Comparison of ENCODE assay signal across 20 mouse cellular contexts in genomic region chr9:74793394-74793793, GRCm38 (mm10).
DNase-seq lines count a peak whose midpoint lies in the region; ATAC-seq and TF ChIP-seq lines count a peak whose summit lies in the region.
"Had no signal": no experiment of that assay in that cellular context is flagged by ENCODE, and none has a peak within 500 bp of the region (broad histone marks: within the 10 kb centered on the region; RNA-seq: fewer than 3 reads in every experiment).

No protein-coding gene starts in this region.

- DNase-seq in embryonic facial prominence, embryonic 11.5 days (ENCODE audit: low spot score), result no peak
- no peak for DNase-seq in embryonic facial prominence, embryonic 10.5 days (ENCODE audit: low spot score)
- DNase-seq in liver, embryonic 14.5 days (ENCODE audit: low read depth in 3 of 3, low spot score in 3 of 3), result no peak
- DNase-seq in liver, result no peak
- DNase-seq in spleen, adult 18-20 months, result no peak
- DNase-seq: cerebellum, adult 18-20 months; cerebellum, adult 9-11 months; cerebellum, postnatal 36 days; gastrocnemius, postnatal 36 days; heart, adult 18-20 months; heart, postnatal 14 days had no signal

- ATAC-seq in embryonic facial prominence, embryonic 11.5 days (replicated peaks; ENCODE audit: insufficient number of reproducible peaks, low FRiP score, low TSS enrichment, low read depth), result 0 out of 2 replicates have a peak, but pooled peaks have one; percentile 18
- peak; percentile 18; the same call in 1 of the 2 replicates for ATAC-seq in liver, embryonic 14.5 days (ENCODE audit: insufficient read depth)
- peak; percentile 73 for ATAC-seq in liver, embryonic 16.5 days (ENCODE audit: low read depth)
- ATAC-seq: forebrain, embryonic 15.5 days; hindbrain, postnatal 0 days had no signal

- no peaks in the 10 kb centered on the region for H3K36me3 ChIP-seq in embryonic facial prominence, embryonic 11.5 days (replicated peaks; ENCODE audit: control insufficient read depth, insufficient read depth, low read depth, low read length)
- no peaks in the 10 kb centered on the region for H3K36me3 ChIP-seq in embryonic facial prominence, embryonic 10.5 days (replicated peaks)
- no peaks in the 10 kb centered on the region for H3K36me3 ChIP-seq in liver, embryonic 14.5 days (replicated peaks; ENCODE audit: control insufficient read depth, insufficient read depth, low read depth)
- no peaks in the 10 kb centered on the region for H3K36me3 ChIP-seq in liver, embryonic 16.5 days (ENCODE audit: control insufficient read depth, insufficient read depth)
- H3K36me3 ChIP-seq: embryonic facial prominence, embryonic 15.5 days; forebrain, embryonic 10.5 days; forebrain, embryonic 15.5 days; heart, embryonic 15.5 days; hindbrain, embryonic 13.5 days had no signal

- H3K4me3 ChIP-seq in embryonic facial prominence, embryonic 11.5 days (ENCODE audit: low read depth, low read length), result no peak overlapping the region
- no peak overlapping the region for H3K4me3 ChIP-seq in embryonic facial prominence, embryonic 10.5 days
- no peak overlapping the region for H3K4me3 ChIP-seq in liver, embryonic 14.5 days (ENCODE audit: insufficient read depth in 1 of 2, low read depth in 2 of 2, low read length in 2 of 2)
- no peak overlapping the region for H3K4me3 ChIP-seq in liver, embryonic 16.5 days (ENCODE audit: low read depth, low read length)
- H3K4me3 ChIP-seq: embryonic facial prominence, embryonic 15.5 days; erythroblast, embryonic 14.5 days; forebrain, embryonic 10.5 days; forebrain, embryonic 15.5 days; heart, embryonic 15.5 days; hindbrain, embryonic 13.5 days had no signal

- no peak for TF ChIP-seq CTCF in liver, embryonic 14.5 days (IDR thresholded peaks at IDR 0.05; ENCODE audit: low read depth)

- no peaks in the 10 kb centered on the region for H3K27me3 ChIP-seq in embryonic facial prominence, embryonic 11.5 days (ENCODE audit: control insufficient read depth, insufficient read depth, low read length)
- no peaks in the 10 kb centered on the region for H3K27me3 ChIP-seq in embryonic facial prominence, embryonic 10.5 days (replicated peaks; ENCODE audit: low read depth, poor library complexity, severe bottlenecking)
- H3K27me3 ChIP-seq in liver, embryonic 14.5 days (ENCODE audit: control insufficient read depth, insufficient read depth, low read length), result no peaks in the 10 kb centered on the region
- H3K27me3 ChIP-seq in liver, embryonic 16.5 days (ENCODE audit: control insufficient read depth, insufficient read depth, low read depth, low read length), result no peaks in the 10 kb centered on the region
- H3K27me3 ChIP-seq: embryonic facial prominence, embryonic 15.5 days; forebrain, embryonic 15.5 days; heart, embryonic 15.5 days; hindbrain, embryonic 13.5 days had no signal

- H3K9me3 ChIP-seq in embryonic facial prominence, embryonic 11.5 days (replicated peaks; ENCODE audit: control insufficient read depth, low read length), result no peaks in the 10 kb centered on the region
- no peaks in the 10 kb centered on the region for H3K9me3 ChIP-seq in embryonic facial prominence, embryonic 10.5 days
- no peaks in the 10 kb centered on the region for H3K9me3 ChIP-seq in liver, embryonic 14.5 days (ENCODE audit: control insufficient read depth, low read length)
- no peaks in the 10 kb centered on the region for H3K9me3 ChIP-seq in liver, embryonic 16.5 days (replicated peaks; ENCODE audit: control insufficient read depth, low read length)
- H3K9me3 ChIP-seq: embryonic facial prominence, embryonic 15.5 days; forebrain, embryonic 10.5 days; forebrain, embryonic 15.5 days; heart, embryonic 15.5 days; hindbrain, embryonic 13.5 days had no signal

- no peak overlapping the region for H3K27ac ChIP-seq in embryonic facial prominence, embryonic 11.5 days (replicated peaks; ENCODE audit: low read depth, low read length)
- H3K27ac ChIP-seq in embryonic facial prominence, embryonic 10.5 days (replicated peaks), result no peak overlapping the region
- H3K27ac ChIP-seq in liver, embryonic 14.5 days, result no peak overlapping the region
- no peak overlapping the region for H3K27ac ChIP-seq in liver, embryonic 16.5 days (ENCODE audit: low read length)
- H3K27ac ChIP-seq: embryonic facial prominence, embryonic 15.5 days; forebrain, embryonic 10.5 days; forebrain, embryonic 15.5 days; heart, embryonic 15.5 days; hindbrain, embryonic 13.5 days; hindbrain, postnatal 0 days had no signal

- no peak overlapping the region for H3K9ac ChIP-seq in embryonic facial prominence, embryonic 11.5 days (replicated peaks; ENCODE audit: low read length)
- no peak overlapping the region for H3K9ac ChIP-seq in liver, embryonic 14.5 days (replicated peaks)
- H3K9ac ChIP-seq in liver, embryonic 16.5 days (ENCODE audit: low read depth, low read length), result no peak overlapping the region
- H3K9ac ChIP-seq: embryonic facial prominence, embryonic 15.5 days; forebrain, embryonic 15.5 days; heart, embryonic 15.5 days; hindbrain, embryonic 13.5 days had no signal

- TF ChIP-seq EP300 in liver, embryonic 14.5 days (IDR thresholded peaks at IDR 0.05; ENCODE audit: low read depth), result no peak

- no peaks in the 10 kb centered on the region for H3K4me1 ChIP-seq in embryonic facial prominence, embryonic 11.5 days (ENCODE audit: control insufficient read depth, insufficient read depth, low read length)
- peaks cover 6% of the 10 kb centered on the region; the same call in 1 of the 2 replicates for H3K4me1 ChIP-seq in embryonic facial prominence, embryonic 10.5 days
- H3K4me1 ChIP-seq in liver, embryonic 14.5 days (replicated peaks; ENCODE audit: control insufficient read depth in 2 of 2, insufficient read depth in 2 of 2, low read length in 1 of 2), result peaks cover 0 to 4% of the 10 kb centered on the region in 2 experiments; a peak in 1 of 4 replicates
- peaks cover 2% of the 10 kb centered on the region; the same call in 1 of the 2 replicates for H3K4me1 ChIP-seq in liver, embryonic 16.5 days (ENCODE audit: control insufficient read depth, low read depth, low read length)
- H3K4me1 ChIP-seq: embryonic facial prominence, embryonic 15.5 days; forebrain, embryonic 15.5 days; heart, embryonic 15.5 days had no signal

- whole genome bisulfite sequencing in embryonic facial prominence, embryonic 11.5 days, result 88% methylated on average over 1 of the region's 1 CpGs
- WGBS in embryonic facial prominence, embryonic 10.5 days, result 95% methylated on average over 1 of the region's 1 CpGs
- 37% methylated on average over 1 of the region's 1 CpGs for WGBS in liver, embryonic 14.5 days (ENCODE audit: insufficient replicate concordance)
- 21% methylated on average over 1 of the region's 1 CpGs for WGBS in liver, embryonic 16.5 days (ENCODE audit: insufficient replicate concordance)

- H3K4me2 ChIP-seq in embryonic facial prominence, embryonic 11.5 days (ENCODE audit: low read depth, low read length), result no peak overlapping the region
- no peak overlapping the region for H3K4me2 ChIP-seq in liver, embryonic 14.5 days (ENCODE audit: low read depth)
- H3K4me2 ChIP-seq in liver, embryonic 16.5 days (ENCODE audit: low read depth, low read length), result no peak overlapping the region
- H3K4me2 ChIP-seq: embryonic facial prominence, embryonic 15.5 days; forebrain, embryonic 15.5 days; heart, embryonic 11.5 days; heart, embryonic 15.5 days; hindbrain, embryonic 13.5 days had no signal

Comparison
In these comparisons a context has a peak if more than half of its experiments do, and no peak if none do; other contexts are left out.
1. ATAC-seq: peak in every context shown above with its lines; median percentile 73 in liver, embryonic 16.5 days; 18 in embryonic facial prominence, embryonic 11.5 days; 18 in liver, embryonic 14.5 days.